Mouse (Mus musculus): ENCODE data around the gene Hoxc11. TPM values are rescaled to one million over a fixed set of nuclear protein-coding genes. Genes with fewer than 3 reads are reported as not detected.

The Hoxc11 gene
- polyA plus RNA-seq, 1 experiment = not detected

DNA sequence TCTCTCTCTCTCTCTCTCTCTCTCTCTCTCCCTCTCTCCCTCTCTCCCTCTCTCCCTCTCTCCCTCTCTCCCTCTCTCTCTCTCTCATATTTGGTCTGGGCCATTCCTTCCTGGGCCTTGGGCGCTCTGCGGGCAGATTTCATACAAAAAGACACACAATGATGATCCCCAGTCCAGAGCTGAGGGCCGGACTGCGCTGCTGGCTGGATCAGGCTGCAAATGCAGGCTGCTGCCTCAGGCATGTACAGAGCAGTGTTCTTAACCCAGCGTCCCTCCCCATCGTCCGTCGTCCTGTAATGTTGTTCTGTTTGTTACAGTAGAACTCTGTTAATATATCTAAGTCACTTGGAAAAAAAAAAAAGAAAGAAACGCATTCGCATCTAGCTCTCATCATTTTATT, 30.3 kb downstream of the Hoxc11 start:
- TF ChIP-seq CTCF (IDR thresholded peaks at IDR 0.05; ENCODE audit: insufficient read depth, low read depth, low read length) (no peak), POLR2A (IDR thresholded peaks at IDR 0.05; ENCODE audit: insufficient read depth, low read depth, low read length) (no peak)
- Histone ChIP-seq H3K4me1 (ENCODE audit: control insufficient read depth, insufficient read depth, low read length) (peaks cover 6% of the 10 kb centered on the region; the same call in 1 of the 2 replicates), H3K27ac (ENCODE audit: insufficient read depth, low read depth, low read length) (no peak overlapping the region), H3K4me3 (ENCODE audit: insufficient read depth, low read depth, low read length) (no peak overlapping the region)
- WGBS = 4% methylated on average over 10 of the region's 10 CpGs

DNA sequence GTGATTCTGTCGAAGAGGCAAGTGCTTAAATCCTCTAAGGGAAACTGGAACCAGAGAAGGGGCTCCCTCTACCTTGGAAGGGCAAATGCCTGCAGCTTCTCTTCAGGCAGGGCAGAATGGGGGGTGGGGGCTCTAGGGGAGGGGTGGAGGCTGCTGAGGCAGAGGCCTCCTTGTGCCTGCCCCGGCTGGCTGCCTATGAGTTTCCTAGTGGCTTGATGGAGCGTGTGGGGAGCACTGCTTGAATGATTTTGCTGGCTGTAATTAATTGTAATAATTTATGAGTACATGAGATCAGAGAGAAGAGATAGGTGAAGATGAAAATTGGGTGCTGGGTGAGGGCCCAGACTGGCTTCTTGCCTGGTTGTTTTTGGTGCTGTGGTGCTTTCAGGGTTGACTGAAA, 30.7 kb downstream of the Hoxc11 start:
- Histone ChIP-seq H3K27ac (ENCODE audit: insufficient read depth, low read depth, low read length) (no peak overlapping the region), H3K4me3 (ENCODE audit: insufficient read depth, low read depth, low read length) (no peak overlapping the region), H3K4me1 (ENCODE audit: control insufficient read depth, insufficient read depth, low read length) (peaks cover 6% of the 10 kb centered on the region; the same call in 1 of the 2 replicates)
- WGBS = 5% methylated on average over 3 of the region's 3 CpGs
- TF ChIP-seq CTCF (IDR thresholded peaks at IDR 0.05; ENCODE audit: insufficient read depth, low read depth, low read length) (no peak), POLR2A (IDR thresholded peaks at IDR 0.05; ENCODE audit: insufficient read depth, low read depth, low read length) (no peak)

DNA sequence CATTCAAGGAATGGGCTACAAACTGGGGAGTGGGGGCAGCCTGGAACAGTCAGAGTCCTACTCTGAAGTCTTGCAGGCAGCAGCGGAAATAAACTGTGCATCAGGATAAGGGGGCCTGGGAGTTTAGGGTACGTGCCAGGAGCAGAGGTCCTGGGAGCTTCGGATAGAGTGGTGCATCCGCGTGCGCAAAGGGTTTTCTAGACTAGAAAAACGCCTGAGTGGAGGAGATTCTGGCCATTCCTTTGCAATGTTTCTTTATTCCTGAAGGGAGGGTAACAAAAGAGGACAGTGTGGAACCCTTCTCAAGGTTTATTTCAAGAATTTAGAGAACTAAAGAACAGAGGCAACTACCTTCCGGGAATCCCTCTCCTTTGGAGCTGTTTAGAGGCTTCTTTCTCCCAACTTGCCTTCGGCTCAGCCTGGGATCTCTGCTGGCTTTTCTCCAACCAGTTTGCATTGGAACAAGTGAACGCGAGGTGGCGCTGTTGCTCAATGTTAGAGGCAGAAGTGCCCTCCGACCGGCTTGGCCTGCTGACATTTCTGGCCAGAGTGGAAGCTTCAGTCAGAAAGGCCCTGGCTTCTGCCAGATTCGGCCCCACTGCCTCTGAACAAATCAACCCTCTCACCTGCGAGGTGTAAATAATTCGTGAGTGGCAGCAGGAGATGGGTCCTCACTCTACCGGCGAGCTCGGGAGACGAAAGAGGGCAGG, 33.1 kb downstream of the Hoxc11 start:
- H3K4me1 ChIP-seq (ENCODE audit: control insufficient read depth, insufficient read depth, low read length) = 0 out of 2 replicates have a peak, but pooled peaks cover 2% of the 10 kb centered on the region

DNA sequence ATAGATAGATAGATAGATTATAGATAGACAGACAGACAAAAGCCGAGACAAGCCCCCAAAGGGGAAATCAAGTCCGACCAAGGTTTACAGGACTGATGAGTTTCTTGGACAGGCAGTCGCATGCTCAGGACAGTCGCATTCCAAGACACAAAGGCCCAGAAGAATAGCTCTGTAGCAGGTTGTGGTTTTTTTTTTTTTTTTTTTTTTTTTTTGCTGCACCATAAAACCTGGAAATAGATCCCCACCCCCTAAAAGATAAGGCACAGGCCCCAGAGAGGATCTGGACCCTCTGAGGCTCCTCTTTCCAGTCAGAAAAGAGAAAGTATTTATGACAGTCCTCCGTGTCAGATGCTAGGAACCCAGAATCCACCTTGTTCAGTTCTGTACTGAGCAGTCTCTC, 33.9 kb downstream of the Hoxc11 start:
- TF ChIP-seq CTCF (IDR thresholded peaks at IDR 0.05; ENCODE audit: insufficient read depth, low read depth, low read length) (no peak), POLR2A (IDR thresholded peaks at IDR 0.05; ENCODE audit: insufficient read depth, low read depth, low read length) (no peak)
- 25% methylated on average over 5 of the region's 5 CpGs for WGBS
- Histone ChIP-seq H3K4me1 (ENCODE audit: control insufficient read depth, insufficient read depth, low read length) (0 out of 2 replicates have a peak, but pooled peaks cover 2% of the 10 kb centered on the region), H3K27ac (ENCODE audit: insufficient read depth, low read depth, low read length) (no peak overlapping the region), H3K4me3 (ENCODE audit: insufficient read depth, low read depth, low read length) (no peak overlapping the region)

More for the DNA sequence above, 33.1 kb downstream of the Hoxc11 start:
- Histone ChIP-seq H3K27ac (ENCODE audit: insufficient read depth, low read depth, low read length) (no peak overlapping the region), H3K4me3 (ENCODE audit: insufficient read depth, low read depth, low read length) (no peak overlapping the region)
- TF ChIP-seq CTCF (IDR thresholded peaks at IDR 0.05; ENCODE audit: insufficient read depth, low read depth, low read length) (peak; percentile 81), POLR2A (IDR thresholded peaks at IDR 0.05; ENCODE audit: insufficient read depth, low read depth, low read length) (no peak)
- 4% methylated on average over 21 of the region's 21 CpGs for WGBS

DNA sequence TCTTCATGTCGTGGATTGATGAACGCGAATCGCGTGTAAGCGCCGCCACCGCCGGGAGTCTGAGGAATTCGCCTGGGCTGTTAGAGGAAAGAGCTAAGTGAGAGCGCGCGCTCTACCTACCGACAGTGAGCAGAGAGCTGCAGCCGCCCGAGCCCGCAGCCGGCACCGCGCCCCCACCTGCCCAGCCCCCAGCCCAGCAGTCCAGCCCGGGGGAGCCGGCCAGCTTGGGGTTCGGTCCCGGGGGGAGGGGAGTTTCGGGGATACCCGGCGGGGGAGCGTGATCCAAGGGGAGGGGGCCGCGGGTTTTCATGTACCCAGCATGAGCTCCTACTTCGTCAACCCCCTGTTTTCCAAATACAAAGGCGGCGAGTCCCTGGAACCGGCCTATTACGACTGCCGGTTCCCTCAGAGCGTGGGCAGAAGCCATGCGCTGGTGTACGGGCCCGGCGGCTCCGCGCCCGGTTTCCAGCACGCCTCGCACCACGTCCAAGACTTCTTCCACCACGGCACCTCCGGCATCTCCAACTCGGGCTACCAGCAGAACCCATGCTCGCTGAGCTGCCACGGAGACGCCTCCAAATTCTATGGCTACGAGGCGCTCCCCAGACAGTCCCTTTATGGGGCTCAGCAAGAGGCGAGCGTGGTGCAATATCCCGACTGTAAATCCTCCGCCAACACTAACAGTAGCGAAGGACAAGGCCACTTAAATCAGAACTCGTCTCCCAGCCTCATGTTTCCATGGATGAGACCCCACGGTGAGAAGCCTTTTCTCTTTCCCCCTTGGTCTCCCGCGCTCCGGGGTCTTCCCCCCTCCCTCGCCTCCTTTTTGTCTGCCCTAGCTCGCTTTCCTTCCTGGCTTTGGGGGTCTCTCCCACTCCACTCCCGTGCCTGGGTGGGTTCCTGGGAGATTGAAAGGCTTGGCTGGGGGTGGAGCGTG, 36.5 kb downstream of the Hoxc11 start, which contains the start of gene Hoxc8:
Gene Hoxc8, plus strand, starts transcription at position 147 of the 937 bp plus-strand sequence.
- Histone ChIP-seq H3K27ac (ENCODE audit: insufficient read depth, low read depth, low read length) (no peak within 1 kb of the TSS), H3K4me3 (ENCODE audit: insufficient read depth, low read depth, low read length) (no peak within 1 kb of the TSS), H3K4me1 (ENCODE audit: control insufficient read depth, insufficient read depth, low read length) (0 out of 2 replicates have a peak, but pooled peaks cover 2% of the 10 kb centered on the region)
- no peak for TF ChIP-seq POLR2A (IDR thresholded peaks at IDR 0.05; ENCODE audit: insufficient read depth, low read depth, low read length)
- no peak for TF ChIP-seq CTCF (IDR thresholded peaks at IDR 0.05; ENCODE audit: insufficient read depth, low read depth, low read length)
- WGBS = 2% methylated on average over 69 of the region's 69 CpGs

GRCm38 (mm10) chr15:102991782-102992181, 37.6 kb downstream of the Hoxc11 start:
- H3K4me1 ChIP-seq (ENCODE audit: control insufficient read depth, insufficient read depth, low read length) = 0 out of 2 replicates have a peak, but pooled peaks cover 2% of the 10 kb centered on the region
- H3K4me3 ChIP-seq (ENCODE audit: insufficient read depth, low read depth, low read length) = no peak overlapping the region
- no peak for TF ChIP-seq POLR2A (IDR thresholded peaks at IDR 0.05; ENCODE audit: insufficient read depth, low read depth, low read length)
- 6% methylated on average over 7 of the region's 7 CpGs for WGBS
- no peak overlapping the region for H3K27ac ChIP-seq (ENCODE audit: insufficient read depth, low read depth, low read length)

- TF ChIP-seq POLR2A (IDR thresholded peaks at IDR 0.05; ENCODE audit: insufficient read depth, low read depth, low read length) = no peak
- no peak for TF ChIP-seq CTCF (IDR thresholded peaks at IDR 0.05; ENCODE audit: insufficient read depth, low read depth, low read length)
- WGBS = 2% methylated on average over 11 of the region's 11 CpGs
- Histone ChIP-seq H3K27ac (ENCODE audit: insufficient read depth, low read depth, low read length) (no peak overlapping the region), H3K4me3 (ENCODE audit: insufficient read depth, low read depth, low read length) (no peak overlapping the region), H3K4me1 (ENCODE audit: control insufficient read depth, insufficient read depth, low read length) (0 out of 2 replicates have a peak, but pooled peaks cover 2% of the 10 kb centered on the region)
Measured at GRCm38 (mm10) chr15:102992206-102992605, 38.0 kb downstream of the Hoxc11 start.

DNA sequence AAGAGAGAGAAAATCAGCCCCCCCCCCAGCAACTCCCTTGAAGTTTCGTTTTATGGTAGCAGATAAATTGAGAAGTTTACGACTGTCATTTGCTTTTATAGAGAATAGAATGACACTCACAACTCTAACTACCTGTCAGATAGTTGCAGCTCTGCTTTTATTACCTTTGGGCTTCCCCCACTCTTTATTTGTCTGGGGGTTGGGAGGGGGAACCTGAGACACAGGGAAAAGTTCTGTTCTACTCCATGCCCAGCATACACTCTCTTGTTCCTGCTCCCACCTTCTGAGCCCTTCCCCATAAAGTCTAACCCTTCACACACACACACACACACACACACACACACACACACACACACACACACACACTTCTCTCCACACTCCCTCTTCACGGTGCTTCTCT, 38.6 kb downstream of the Hoxc11 start:
- TF ChIP-seq CTCF (IDR thresholded peaks at IDR 0.05; ENCODE audit: insufficient read depth, low read depth, low read length) (no peak), POLR2A (IDR thresholded peaks at IDR 0.05; ENCODE audit: insufficient read depth, low read depth, low read length) (no peak)
- WGBS = 1% methylated on average over 3 of the region's 3 CpGs
- Histone ChIP-seq H3K4me3 (ENCODE audit: insufficient read depth, low read depth, low read length) (no peak overlapping the region), H3K27ac (ENCODE audit: insufficient read depth, low read depth, low read length) (no peak overlapping the region), H3K4me1 (ENCODE audit: control insufficient read depth, insufficient read depth, low read length) (0 out of 2 replicates have a peak, but pooled peaks cover 2% of the 10 kb centered on the region)

DNA sequence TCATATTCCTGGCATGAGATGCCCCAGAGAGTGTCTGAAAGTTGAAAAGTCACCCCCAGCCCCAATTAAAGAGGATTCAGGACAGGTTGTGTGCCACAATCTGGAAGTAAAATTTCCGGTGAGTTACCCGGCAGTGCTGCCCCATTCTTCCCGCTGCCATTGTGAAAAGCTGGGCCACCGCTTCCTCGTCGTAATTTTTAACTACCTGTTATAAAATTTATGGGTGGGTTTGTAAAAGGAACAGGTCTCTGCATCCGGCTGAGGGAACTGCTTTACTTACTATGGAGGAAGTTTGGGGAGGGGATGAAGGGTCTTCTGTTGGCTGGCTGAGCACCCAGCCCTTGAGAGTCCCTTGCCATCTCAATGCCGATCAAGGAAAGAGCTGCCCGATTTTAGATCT, 42.3 kb downstream of the Hoxc11 start:
- 1% methylated on average over 9 of the region's 9 CpGs for WGBS
- TF ChIP-seq POLR2A (IDR thresholded peaks at IDR 0.05; ENCODE audit: insufficient read depth, low read depth, low read length) (no peak), CTCF (IDR thresholded peaks at IDR 0.05; ENCODE audit: insufficient read depth, low read depth, low read length) (no peak)
- Histone ChIP-seq H3K27ac (ENCODE audit: insufficient read depth, low read depth, low read length) (no peak overlapping the region), H3K4me1 (ENCODE audit: control insufficient read depth, insufficient read depth, low read length) (peaks cover 9% of the 10 kb centered on the region; the same call in 1 of the 2 replicates), H3K4me3 (ENCODE audit: insufficient read depth, low read depth, low read length) (no peak overlapping the region)
